Mouse (Mus musculus) ES-E14 (cell line): Measurements from ENCODE around the gene Scd4. TPM values are rescaled to one million over a fixed set of nuclear protein-coding genes. Genes with fewer than 3 reads are reported as not detected.

Experiments used
- DNase-seq: peaks from one replicate; pipeline ENCODE4 v3.0.0-alpha.2; 2013; ENCODE audit warnings: low read depth, low spot score
- H3K27ac ChIP-seq: 2 replicates; pipeline ENCODE4 v1.5.1; 2012; ENCODE audit warnings: low read depth, mild to moderate bottlenecking, low read length, moderate library complexity, mixed read lengths; ENCODE audit not compliant: poor library complexity, insufficient read depth, severe bottlenecking
- H3K36me3 ChIP-seq: 2 replicates; pipeline ENCODE4 v1.6.1; 2012; ENCODE audit warnings: mild to moderate bottlenecking, low read length, moderate library complexity, mixed read lengths; ENCODE audit not compliant: control insufficient read depth, poor library complexity, insufficient read depth, severe bottlenecking
- H3K4me1 ChIP-seq, 2 experiments: fragments of 150-350 bp in 1 of 2; sonication (generic) in 1 of 2; 2 replicates each; pipeline ENCODE4 v1.6.1; 2012; ENCODE audit warnings: low read length in 2 of 2, mild to moderate bottlenecking in 1 of 2, mixed read lengths in 1 of 2; ENCODE audit not compliant: control insufficient read depth in 2 of 2, insufficient read depth in 2 of 2, poor library complexity in 1 of 2
- H3K4me3 ChIP-seq, 2 experiments: fragments of 150-350 bp in 1 of 2; sonication (generic) in 1 of 2; 2 replicates each; pipeline ENCODE4 v1.5.1; 2012; ENCODE audit warnings: low read length in 2 of 2, low read depth in 1 of 2, mild to moderate bottlenecking in 1 of 2, mixed read lengths in 1 of 2; ENCODE audit not compliant: insufficient read depth in 1 of 2, poor library complexity in 1 of 2, severe bottlenecking in 1 of 2
- H3K9ac ChIP-seq: 2 replicates; pipeline ENCODE4 v1.6.1; 2012; ENCODE audit warnings: low read depth, mild to moderate bottlenecking, low read length, mixed read lengths; ENCODE audit not compliant: poor library complexity, insufficient read depth, severe bottlenecking
- H3K9me3 ChIP-seq: fragments of 150-350 bp; sonication (generic); 2 replicates; pipeline ENCODE4 v1.6.1; 2012; ENCODE audit warnings: low read depth, mild to moderate bottlenecking, low read length; ENCODE audit not compliant: control insufficient read depth, insufficient read depth
- CHD2 ChIP-seq: IDR thresholded peaks from 2 replicates; pipeline ENCODE4 v1.6.1; 2014; ENCODE audit warnings: mild to moderate bottlenecking, low read depth, low read length, inconsistent platforms
- HCFC1 ChIP-seq: IDR thresholded peaks from 2 replicates; pipeline ENCODE4 v1.6.1; 2012; ENCODE audit warnings: low read length, inconsistent platforms, borderline replicate concordance; ENCODE audit not compliant: insufficient read depth
- MAFK ChIP-seq: IDR thresholded peaks from 2 replicates; pipeline ENCODE4 v1.6.1; 2014; ENCODE audit warnings: mild to moderate bottlenecking, low read depth, low read length, inconsistent platforms; ENCODE audit not compliant: insufficient read depth
- ZC3H11A ChIP-seq: IDR thresholded peaks from 2 replicates; pipeline ENCODE4 v1.6.1; 2012; ENCODE audit warnings: low read depth, mild to moderate bottlenecking, inconsistent platforms, low read length, borderline replicate concordance
- ZNF384 ChIP-seq: IDR thresholded peaks from 2 replicates; pipeline ENCODE4 v1.6.1; 2012; ENCODE audit warnings: low read depth, low read length, inconsistent platforms
- in situ Hi-C, 2 experiments: fragments of 600-800 bp; cut with MboI; formaldehyde crosslinking; loops; one replicate each; pipeline ENCODE4 v1.15.1; 2025; ENCODE audit warnings: low sequenced_read_pairs in 2 of 2, inconsistent platforms in 1 of 2; ENCODE audit not compliant: unreplicated experiment in 2 of 2
- total RNA-seq: library from RNA; depleted of rRNA; stranded (reverse); fragments of 300-350 nt; gene quantifications from 2 replicates; pipeline ENCODE4 v1.2.3, GENCODE M21; 2012

The Scd4 gene
- total RNA-seq, 1 experiment = 0.13 TPM

GRCm38 (mm10) chr19:44297862-44298261 lies 35.0 kb upstream of the Scd4 start:
- Histone ChIP-seq H3K9ac (no peak overlapping the region), H3K4me1 (peaks cover 0 to 19% of the 10 kb centered on the region in 2 experiments; a peak in 3 of 4 replicates), H3K9me3 (no peaks in the 10 kb centered on the region), H3K27ac (no peak overlapping the region), H3K4me3 (peak overlapping the region in 1 of 2 experiments; percentile 98; a peak in 2 of 4 replicates), H3K36me3 (peaks cover 76% of the 10 kb centered on the region)
- in situ Hi-C loops = loop anchor here in 1 of 2 experiments (5.0 kb wide), 1 partner anchor 51 kb away; no protein-coding TSS in a partner anchor
- TF ChIP-seq HCFC1 (no peak), ZNF384 (no peak), ZC3H11A (no peak), MAFK (no peak), CHD2 (no peak)
- DNase-seq = no peak

DNA sequence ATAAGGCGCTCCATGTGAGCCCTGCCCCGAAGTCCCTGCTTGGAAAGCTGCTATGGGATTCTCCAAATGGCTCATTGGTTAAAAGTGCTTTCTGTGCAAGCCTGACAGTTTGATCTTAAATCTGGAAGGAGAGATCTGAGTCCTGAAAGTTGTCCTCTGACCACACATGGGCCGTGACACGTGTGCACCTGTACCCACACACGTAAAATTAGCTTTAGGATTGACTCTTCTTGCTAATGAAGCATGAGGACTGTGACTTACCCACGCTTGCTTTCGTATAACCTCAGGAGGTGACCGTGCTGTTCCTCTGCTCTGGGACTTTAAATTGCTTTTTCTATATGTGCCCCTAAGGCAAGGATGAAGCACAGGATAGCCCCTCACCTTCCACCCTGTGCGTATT lies 33.8 kb upstream of the Scd4 start:
- Histone ChIP-seq H3K4me3 (no peak overlapping the region), H3K9ac (no peak overlapping the region), H3K27ac (no peak overlapping the region), H3K9me3 (no peaks in the 10 kb centered on the region), H3K4me1 (peaks cover 0 to 20% of the 10 kb centered on the region in 2 experiments; a peak in 3 of 4 replicates), H3K36me3 (peaks cover 87% of the 10 kb centered on the region)
- TF ChIP-seq HCFC1 (no peak), ZNF384 (no peak), CHD2 (no peak), MAFK (no peak)
- in situ Hi-C loops = loop anchor here in 1 of 2 experiments (5.0 kb wide), 1 partner anchor 52 kb away; no protein-coding TSS in a partner anchor
- no peak for DNase-seq

DNA sequence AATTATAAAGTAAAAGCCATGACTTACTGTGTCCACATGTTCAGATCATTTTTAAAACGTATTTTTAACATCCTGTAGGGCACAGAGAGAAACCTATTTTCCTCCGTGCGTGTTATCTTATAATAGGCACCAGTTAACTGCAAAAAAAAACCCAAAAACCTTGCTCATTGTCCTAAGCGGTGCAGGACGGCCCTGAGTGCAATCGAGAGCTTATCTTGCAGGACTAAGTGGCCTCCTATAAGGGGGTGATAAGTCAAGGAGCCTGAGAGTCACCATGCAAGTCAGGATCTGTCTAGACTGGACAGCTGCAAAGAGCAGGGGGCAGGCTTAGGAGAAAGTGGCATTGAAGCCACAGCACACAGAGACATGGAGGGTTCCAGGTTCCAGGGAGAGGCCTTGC lies 33.0 kb upstream of the Scd4 start:
- DNase-seq = no peak
- TF ChIP-seq ZNF384 (no peak), HCFC1 (no peak), ZC3H11A (no peak), MAFK (no peak), CHD2 (no peak)
- Histone ChIP-seq H3K9me3 (no peaks in the 10 kb centered on the region), H3K36me3 (peaks cover 94% of the 10 kb centered on the region), H3K4me1 (peaks cover 0 to 20% of the 10 kb centered on the region in 2 experiments; a peak in 3 of 4 replicates), H3K4me3 (no peak overlapping the region), H3K27ac (no peak overlapping the region), H3K9ac (no peak overlapping the region)
- in situ Hi-C loops = loop anchor here in 1 of 2 experiments (5.0 kb wide), 1 partner anchor 53 kb away; no protein-coding TSS in a partner anchor

- in situ Hi-C loops = no loop called here
- TF ChIP-seq HCFC1 = no peak
- no peak for TF ChIP-seq CHD2
- no peak for TF ChIP-seq ZC3H11A
- TF ChIP-seq MAFK = no peak
- no peak for TF ChIP-seq ZNF384
- Histone ChIP-seq H3K36me3 (peaks cover 92% of the 10 kb centered on the region), H3K9me3 (no peaks in the 10 kb centered on the region), H3K4me3 (no peak overlapping the region), H3K27ac (no peak overlapping the region), H3K9ac (no peak overlapping the region), H3K4me1 (peaks cover 0 to 20% of the 10 kb centered on the region in 2 experiments; a peak in 3 of 4 replicates)
- DNase-seq = no peak
Observed at GRCm38 (mm10) chr19:44300520-44300919, 32.4 kb upstream of the Scd4 start.

- Histone ChIP-seq H3K36me3 (peaks cover 91% of the 10 kb centered on the region), H3K4me1 (peaks cover 0 to 18% of the 10 kb centered on the region in 2 experiments; a peak in 3 of 4 replicates), H3K27ac (no peak overlapping the region), H3K9ac (no peak overlapping the region), H3K9me3 (no peaks in the 10 kb centered on the region), H3K4me3 (no peak overlapping the region)
- in situ Hi-C loops = no loop called here
- no peak for TF ChIP-seq HCFC1
- no peak for TF ChIP-seq CHD2
- no peak for TF ChIP-seq ZNF384
- DNase-seq = no peak
Observed at GRCm38 (mm10) chr19:44301176-44301575, 31.7 kb upstream of the Scd4 start.
